18 mouse cellular contexts compared by ENCODE assay signal in genomic region chr13:36958996-36959395, GRCm38 (mm10).
DNase-seq lines count a peak whose midpoint lies in the region; TF ChIP-seq lines count a peak whose summit lies in the region.
"Had no signal": no experiment of that assay in that cellular context is flagged by ENCODE, and none has a peak within 500 bp of the region (broad histone marks: within the 10 kb centered on the region; RNA-seq: fewer than 3 reads in every experiment).

No protein-coding gene starts in this region.

- WGBS in lung, adult 2 months = 41% methylated on average over 3 of the region's 3 CpGs

- peak; percentile 4 for DNase-seq in adrenal gland, adult 8-10 months
- no peak for DNase-seq in adrenal gland, postnatal 4 days (ENCODE audit: low spot score in 2 of 2)
- DNase-seq in lung, postnatal 10 days = peak; percentile 2
- DNase-seq in lung, adult 2 months = no peak
- peak; percentile 15 for DNase-seq in layer of hippocampus, adult 9-10 months (ENCODE audit: low spot score)
- DNase-seq in skeletal muscle tissue, adult 2 months (ENCODE audit: low read depth, low spot score) = peak; percentile 8
- no peak for DNase-seq in urinary bladder, adult 2 months (ENCODE audit: low spot score)
- no peak for DNase-seq in yolk sac, embryonic 10.5 days (ENCODE audit: low spot score)
- DNase-seq: cerebellum, adult 11-12 months; cerebellum, postnatal 36 days; heart, postnatal 36 days; kidney, adult 2 months; kidney, postnatal 36 days; right cerebral cortex, postnatal 14 days; thymus, postnatal 25 days had no signal

- no peak for TF ChIP-seq POLR2A in lung, adult 2 months (IDR thresholded peaks at IDR 0.05; ENCODE audit: borderline replicate concordance, extremely low read depth, low read depth, low read length)

- H3K4me3 ChIP-seq in lung, adult 2 months (replicated peaks; ENCODE audit: extremely low read depth, low read depth, low read length) = no peak overlapping the region
- H3K4me3 ChIP-seq: forebrain, embryonic 12.5 days; heart, embryonic 12.5 days; neural tube, embryonic 12.5 days had no signal

- no peaks in the 10 kb centered on the region for H3K4me1 ChIP-seq in lung, adult 2 months (ENCODE audit: control insufficient read depth, insufficient read depth, low read length)
- H3K4me1 ChIP-seq: forebrain, embryonic 12.5 days; heart, embryonic 12.5 days; neural tube, embryonic 12.5 days had no signal

- TF ChIP-seq CTCF in lung, adult 2 months (IDR thresholded peaks at IDR 0.05; ENCODE audit: insufficient read depth, low read length) = no peak

Comparison
In these comparisons a context has a peak if more than half of its experiments do, and no peak if none do; other contexts are left out.
1. DNase-seq: peak in adrenal gland, adult 8-10 months (single experiment), lung, postnatal 10 days (single experiment), layer of hippocampus, adult 9-10 months (single experiment) and skeletal muscle tissue, adult 2 months (single experiment); none in adrenal gland, postnatal 4 days (0 of 2), lung, adult 2 months (single experiment), urinary bladder, adult 2 months (single experiment) and yolk sac, embryonic 10.5 days (single experiment).